Mouse (Mus musculus) kidney, postnatal 4 days (tissue): Measurements from ENCODE around the gene Atf2.
"Not testable (repeated sequence)": the region's sequence is repeated elsewhere in the genome, so short reads cannot be mapped to it uniquely, and the experiment has no call there.

Experiments used
- DNase-seq, 2 experiments: peaks; one replicate each; pipeline ENCODE4 v3.0.0; 2021; ENCODE audit warnings: mixed read lengths in 2 of 2

Gene Atf2

GRCm38 (mm10) chr2:73892464-73893296 lies at the start of gene Atf2:
Atf2 (minus strand) TSS chr2:73892639.
- peak; percentile 99 to 100 for DNase-seq

- DNase-seq = no peak
These were observed 48.8 kb upstream of the Atf2 start for GRCm38 (mm10) chr2:73941281-73941680.

- no peak for DNase-seq
These were observed 48.0 kb upstream of the Atf2 start for GRCm38 (mm10) chr2:73940471-73940870.

DNA sequence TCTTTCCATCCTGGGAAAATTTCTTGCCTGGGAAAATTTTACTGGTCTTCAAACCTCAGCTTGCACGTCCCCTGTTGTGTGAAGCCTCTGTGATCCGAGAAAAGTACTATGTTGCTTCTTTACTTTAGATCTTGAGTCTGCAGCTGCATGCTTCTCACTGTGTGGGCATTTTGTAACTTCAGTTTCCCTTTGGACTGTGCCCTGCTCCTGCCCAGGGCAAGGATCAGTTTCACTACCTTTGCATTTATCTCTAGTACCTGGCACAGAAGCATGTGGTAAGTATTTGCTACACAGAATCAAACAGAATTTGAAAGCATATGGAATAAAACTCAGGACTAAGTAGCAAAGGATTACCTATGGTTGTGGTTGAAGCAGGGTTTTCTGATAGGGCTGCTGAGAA lies 46.5 kb upstream of the Atf2 start:
- DNase-seq = no peak

- no peak for DNase-seq
These were observed 40.4 kb upstream of the Atf2 start for GRCm38 (mm10) chr2:73932676-73933313.

GRCm38 (mm10) chr2:73927711-73928110 lies 35.3 kb upstream of the Atf2 start:
- no peak for DNase-seq

- no peak for DNase-seq
These were observed 33.1 kb upstream of the Atf2 start for GRCm38 (mm10) chr2:73925539-73925938.

DNA sequence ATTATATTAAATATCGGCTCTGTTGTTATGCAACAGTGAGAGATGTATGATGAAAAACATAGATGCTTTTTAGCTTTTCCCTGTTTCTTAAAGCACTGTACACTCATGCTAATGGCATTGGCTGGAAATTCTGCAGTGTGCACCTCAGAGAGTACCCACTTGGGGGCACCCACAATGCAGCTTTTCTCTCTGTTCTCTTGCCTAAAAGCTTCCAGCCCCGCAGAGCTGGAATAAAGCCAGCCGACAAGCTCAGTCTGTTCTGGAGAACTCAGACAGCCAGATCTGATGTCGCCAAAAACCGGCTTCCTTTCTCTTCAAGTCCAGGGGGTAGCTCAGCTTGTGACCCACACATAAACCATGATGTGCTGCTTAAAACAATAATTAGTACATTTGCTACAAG lies 32.6 kb upstream of the Atf2 start:
- DNase-seq = peak; percentile 89 to 92

- DNase-seq = no peak
These were observed 27.2 kb upstream of the Atf2 start for GRCm38 (mm10) chr2:73919642-73920041.

- no peak for DNase-seq
These were observed 19.8 kb upstream of the Atf2 start for GRCm38 (mm10) chr2:73912264-73912663.

- DNase-seq = peak; percentile 92 to 95
These were observed 18.8 kb upstream of the Atf2 start, which contains the start of gene Atp5g3 for GRCm38 (mm10) chr2:73911175-73911700. Atp5g3 (minus strand) TSS chr2:73911326.

DNA sequence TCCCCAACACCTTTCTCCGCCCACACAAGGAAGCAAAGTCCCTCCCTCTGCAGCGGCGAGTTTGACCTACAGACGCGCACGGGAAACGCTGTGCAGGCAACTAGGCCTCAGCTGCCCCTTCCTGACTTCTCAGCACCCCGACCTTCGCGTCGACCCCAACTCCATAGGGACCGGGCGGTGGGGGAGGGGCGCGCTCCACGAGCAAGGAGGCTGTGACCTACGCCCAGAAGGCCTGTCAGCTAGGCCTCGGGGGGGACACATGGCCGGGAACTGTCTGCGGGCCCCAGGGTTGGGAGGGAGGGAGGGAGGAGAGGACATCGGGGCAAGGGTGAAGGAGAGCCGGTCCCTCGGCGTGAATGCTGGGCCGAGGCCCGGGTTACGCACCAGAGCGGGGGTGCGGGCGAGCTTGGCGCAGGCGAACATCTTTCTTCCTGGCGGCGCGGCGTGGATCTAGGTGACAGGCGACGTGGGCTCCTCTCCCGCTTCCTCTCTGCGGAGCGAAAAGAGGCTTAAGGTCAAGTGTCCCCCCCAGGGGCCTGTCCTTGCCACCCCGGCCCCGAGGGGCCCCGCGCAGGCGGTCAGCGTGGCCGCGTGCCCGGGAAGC lies 18.2 kb upstream of the Atf2 start:
- peak; percentile 71 to 81 for DNase-seq

- DNase-seq = no peak
These were observed 16.7 kb upstream of the Atf2 start for GRCm38 (mm10) chr2:73909116-73909515.

DNA sequence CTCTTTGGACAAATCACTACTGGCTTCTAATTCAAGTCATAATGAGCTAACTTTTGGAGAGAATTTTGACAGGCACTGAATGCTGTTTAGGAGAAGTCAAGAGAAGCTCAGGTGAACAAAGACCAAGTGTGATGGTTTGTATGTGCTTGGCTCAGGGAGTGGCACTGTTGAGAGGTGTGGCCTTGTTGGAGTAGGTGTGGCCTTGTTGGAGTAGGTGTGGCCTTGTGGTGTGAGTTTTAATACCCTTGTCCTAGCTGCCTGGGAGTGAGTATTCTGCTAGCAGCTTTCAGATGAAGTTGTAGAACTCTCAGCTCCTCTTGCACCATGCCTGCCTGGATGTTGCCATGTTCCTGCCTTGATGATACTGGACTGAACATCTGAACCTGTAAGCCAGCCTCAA lies 12.2 kb upstream of the Atf2 start:
- not testable (repeated sequence) for DNase-seq

DNA sequence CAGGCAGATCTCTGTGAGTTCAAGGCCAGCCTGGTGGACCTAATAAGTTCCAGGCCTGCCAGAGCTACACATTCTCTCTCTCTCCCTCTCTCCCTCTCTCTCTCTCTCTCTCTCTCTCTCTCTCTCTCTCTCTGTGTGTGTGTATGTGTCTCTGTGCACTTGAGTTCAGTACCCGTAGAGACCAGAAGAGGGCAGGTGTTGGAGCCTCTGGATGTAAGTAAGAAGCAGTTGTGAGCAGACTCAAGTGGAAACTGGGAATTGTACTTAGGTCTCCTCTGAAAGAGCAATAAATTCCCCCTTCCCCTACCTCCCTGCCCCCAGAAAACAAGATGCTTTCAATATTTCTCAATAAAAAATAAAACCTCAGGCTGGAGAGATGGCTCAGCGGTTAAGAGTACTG lies 11.1 kb upstream of the Atf2 start:
- DNase-seq = no peak

DNA sequence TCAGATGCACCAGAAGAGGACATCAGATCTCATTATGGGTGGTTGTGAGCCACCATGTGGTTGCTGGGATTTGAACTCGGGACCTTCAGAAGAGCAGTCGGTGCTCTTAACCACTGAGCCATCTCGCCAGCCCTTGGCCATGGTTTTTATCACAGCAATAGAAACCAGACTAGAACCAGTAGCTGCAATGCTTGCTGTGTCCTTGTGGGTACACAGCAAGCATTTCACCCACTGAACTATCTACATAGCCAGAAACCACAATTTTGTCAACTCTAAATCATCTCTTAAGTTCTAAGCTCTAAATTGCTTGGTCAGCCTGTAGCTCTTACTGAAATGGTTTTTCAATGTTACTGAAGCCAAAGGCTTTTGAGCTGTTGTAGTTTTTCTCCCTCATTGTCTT lies 9.9 kb upstream of the Atf2 start:
- DNase-seq = not testable (repeated sequence)

GRCm38 (mm10) chr2:73901169-73901568 lies 8.7 kb upstream of the Atf2 start:
- no peak for DNase-seq

DNA sequence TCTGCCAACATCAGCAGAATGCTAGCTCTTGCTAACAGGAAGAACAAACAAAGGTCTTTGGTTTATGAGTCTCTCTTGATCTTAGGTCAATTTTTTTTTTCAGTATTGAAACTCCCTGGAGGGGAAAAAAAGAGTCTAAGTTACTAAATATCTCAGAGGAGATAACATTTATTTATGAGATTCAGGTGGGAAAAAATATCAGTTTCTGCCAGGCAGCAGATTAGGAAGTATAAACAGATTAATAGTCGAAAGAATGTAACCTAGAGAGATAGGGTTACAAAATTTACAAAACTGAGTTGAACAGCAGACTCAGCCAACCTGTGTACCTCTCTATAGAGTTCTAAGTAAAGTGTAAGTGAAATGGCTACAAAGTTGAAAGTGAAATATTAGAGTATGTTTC lies 7.9 kb upstream of the Atf2 start:
- DNase-seq = no peak

GRCm38 (mm10) chr2:73896919-73897318 lies 4.5 kb upstream of the Atf2 start:
- DNase-seq = not testable (repeated sequence)

GRCm38 (mm10) chr2:73893473-73894270 lies 1.2 kb upstream of the Atf2 start:
- no peak for DNase-seq

DNA sequence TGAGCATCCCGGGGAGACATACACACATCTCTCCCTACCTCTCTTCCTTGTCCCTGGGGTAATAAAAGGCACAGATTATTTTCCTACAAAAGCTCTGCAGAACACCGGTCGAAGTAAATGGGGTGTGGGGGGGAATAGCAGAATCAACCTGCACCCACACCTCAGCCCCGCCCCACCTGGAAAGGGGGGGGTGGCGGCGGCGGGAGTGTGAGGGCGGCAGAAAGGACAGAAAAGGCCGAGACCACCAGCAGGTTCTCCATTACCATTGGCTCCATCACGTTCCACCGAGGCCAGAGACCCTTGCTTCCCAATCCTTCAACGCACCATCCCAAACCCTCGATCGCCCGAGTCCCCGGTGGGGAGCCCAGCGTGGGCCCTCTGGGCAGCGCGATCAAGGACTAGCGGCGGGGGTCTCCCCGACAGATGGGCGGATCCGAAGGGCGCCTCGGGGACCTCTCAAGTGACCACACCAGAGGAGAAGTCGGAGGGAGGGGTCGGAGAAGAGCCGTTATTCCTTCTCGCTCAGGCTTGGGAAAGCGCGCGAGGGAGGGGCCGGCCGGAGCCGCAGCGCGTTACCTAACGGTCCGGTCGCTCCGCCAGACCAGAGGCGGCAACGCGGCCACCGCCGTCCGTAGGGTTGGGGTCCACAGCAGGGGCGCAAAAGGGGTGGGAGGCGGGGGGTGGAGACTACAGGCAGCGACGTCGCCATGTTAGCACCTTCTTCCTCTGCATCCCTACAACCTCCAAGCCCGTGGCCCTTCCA lies 557 bp downstream of the Atf2 start:
- DNase-seq = no peak

DNA sequence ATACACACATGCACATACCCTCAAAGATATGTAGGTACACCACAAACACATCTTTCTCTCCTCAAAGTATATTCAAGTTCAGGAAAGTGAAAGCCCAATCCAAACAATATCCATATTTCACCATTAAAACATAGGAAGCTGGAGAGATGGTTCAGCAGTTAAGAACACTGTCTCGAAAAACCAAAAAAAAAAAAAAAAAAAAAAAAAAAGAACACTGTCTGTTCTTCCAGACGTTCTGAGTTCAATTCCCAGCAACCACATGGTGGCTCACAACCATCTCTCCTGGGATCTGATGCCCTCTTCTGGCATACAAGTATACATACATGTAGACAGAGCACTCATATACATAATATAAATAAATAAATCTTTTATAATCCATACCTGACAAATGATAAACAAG lies 6.4 kb downstream of the Atf2 start:
- DNase-seq = no peak
